Mouse (Mus musculus) heart, embryonic 13.5 days (tissue): ENCODE data around the gene Mgat5. TPM values are rescaled to one million over a fixed set of nuclear protein-coding genes. Genes with fewer than 3 reads are reported as not detected.

Experiments
- ATAC-seq: fragments of 200-750 bp; cut with Nextera tagmentation; 2 replicates; pipeline ENCODE4 v1.8.0; 2017; ENCODE audit warnings: moderate TSS enrichment; ENCODE audit not compliant: insufficient number of reproducible peaks, low FRiP score, low TSS enrichment; ENCODE audit errors: extremely low read depth
- H3K27ac ChIP-seq: fragments of 300-500 bp; sonication (generic); replicated peaks from 2 replicates; pipeline ENCODE4 v1.5.1; 2015; ENCODE audit warnings: moderate library complexity, mild to moderate bottlenecking, inconsistent platforms
- H3K27me3 ChIP-seq: fragments of 300-500 bp; sonication (generic); replicated peaks from 2 replicates; pipeline ENCODE4 v1.6.1; 2015; ENCODE audit warnings: mild to moderate bottlenecking, inconsistent platforms
- H3K36me3 ChIP-seq: fragments of 300-500 bp; sonication (generic); 2 replicates; pipeline ENCODE4 v1.6.1; 2015; ENCODE audit warnings: mild to moderate bottlenecking, inconsistent platforms
- H3K4me1 ChIP-seq: fragments of 300-500 bp; sonication (generic); 2 replicates; pipeline ENCODE4 v1.6.1; 2015; ENCODE audit warnings: inconsistent platforms
- H3K4me2 ChIP-seq: fragments of 300-500 bp; sonication (generic); 2 replicates; pipeline ENCODE4 v1.6.1; 2015; ENCODE audit warnings: inconsistent platforms, mild to moderate bottlenecking, moderate library complexity
- H3K4me3 ChIP-seq: fragments of 300-500 bp; sonication (generic); 2 replicates; pipeline ENCODE4 v1.5.1; 2015; ENCODE audit warnings: moderate library complexity, mild to moderate bottlenecking, inconsistent platforms
- H3K9ac ChIP-seq: fragments of 300-500 bp; sonication (generic); 2 replicates; pipeline ENCODE4 v1.6.1; 2015; ENCODE audit warnings: inconsistent platforms, mild to moderate bottlenecking, moderate library complexity
- H3K9me3 ChIP-seq: fragments of 300-500 bp; sonication (generic); 2 replicates; pipeline ENCODE4 v1.6.1; 2016; ENCODE audit warnings: inconsistent platforms
- WGBS: fragments of 180-500 bp; shearing (Covaris S2); methylation state at CpG from one replicate; pipeline ENCODE4 v1.1.7; 2015; ENCODE audit warnings: mixed read lengths; 5-methylcytosine and 5-hydroxymethylcytosine counted together
- polyA plus RNA-seq: library from polyadenylated mRNA; unstranded; fragments of >200 nt; fragmentation: Nextera tagmentation; extraction: Ambion mirVana; gene quantifications from 2 replicates; pipeline ENCODE4 v1.2.1, GENCODE M21; 2015

Gene Mgat5
- polyA plus RNA-seq, 1 experiment from 2014 or later: 3.4 TPM

- 68% methylated on average over 15 of the region's 15 CpGs for WGBS
- Histone ChIP-seq H3K4me1 (peaks cover 65% of the 10 kb centered on the region), H3K27ac (peak overlapping the region; percentile 51), H3K4me2 (no peak overlapping the region), H3K4me3 (no peak overlapping the region), H3K9ac (no peak overlapping the region), H3K36me3 (no peaks in the 10 kb centered on the region), H3K27me3 (no peaks in the 10 kb centered on the region), H3K9me3 (no peaks in the 10 kb centered on the region)
- no peak for ATAC-seq
Measured at GRCm38 (mm10) chr1:127242151-127242887, 37.5 kb downstream of the Mgat5 start.

DNA sequence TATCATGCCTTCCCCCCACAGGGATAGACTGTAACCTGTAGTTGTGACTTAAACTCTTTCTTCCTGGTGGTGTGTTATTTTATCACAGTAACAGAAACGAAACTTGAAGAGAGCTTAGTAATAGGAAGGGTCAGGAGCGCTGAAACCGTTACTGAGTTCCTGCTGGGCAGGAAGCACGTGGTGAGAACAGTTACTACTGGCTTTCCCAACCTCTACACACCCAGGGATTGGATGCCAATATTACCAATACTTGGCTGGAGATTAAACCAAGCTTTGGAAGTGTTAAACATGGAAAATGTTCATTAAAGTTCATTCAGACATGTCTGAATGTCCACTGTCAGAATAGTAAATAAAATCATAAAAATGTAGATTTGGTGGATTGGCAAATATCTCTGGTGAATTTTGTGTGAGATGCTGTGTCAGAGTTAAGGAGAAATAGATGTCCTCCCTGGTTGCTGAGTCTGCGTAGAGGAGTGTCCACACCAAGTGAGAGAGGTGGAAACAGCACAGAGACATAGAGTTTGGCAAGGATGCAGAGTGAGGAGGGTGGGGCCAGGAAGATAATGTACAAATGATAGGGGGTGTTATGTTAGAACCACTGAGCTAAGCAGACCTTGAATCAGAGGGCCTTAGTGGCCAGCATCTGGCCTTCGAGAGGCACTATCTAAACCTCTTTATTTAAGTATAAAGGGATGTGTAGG is 38.2 kb downstream of the Mgat5 start:
- ATAC-seq: no peak

GRCm38 (mm10) chr1:127244054-127244770 is 39.4 kb downstream of the Mgat5 start:
- Histone ChIP-seq H3K27ac (no peak overlapping the region), H3K9ac (no peak overlapping the region), H3K4me2 (no peak overlapping the region), H3K36me3 (no peaks in the 10 kb centered on the region), H3K27me3 (no peaks in the 10 kb centered on the region), H3K4me3 (no peak overlapping the region), H3K9me3 (no peaks in the 10 kb centered on the region), H3K4me1 (peaks cover 62% of the 10 kb centered on the region)
- WGBS: 67% methylated on average over 11 of the region's 11 CpGs
- no peak for ATAC-seq

More for the DNA sequence above, 38.2 kb downstream of the Mgat5 start:
- Histone ChIP-seq H3K36me3 (no peaks in the 10 kb centered on the region), H3K4me1 (peaks cover 65% of the 10 kb centered on the region), H3K9ac (no peak overlapping the region), H3K4me2 (no peak overlapping the region), H3K4me3 (no peak overlapping the region), H3K27ac (peak overlapping the region; percentile 51), H3K9me3 (no peaks in the 10 kb centered on the region), H3K27me3 (no peaks in the 10 kb centered on the region)
- WGBS: 51% methylated on average over 6 of the region's 6 CpGs

DNA sequence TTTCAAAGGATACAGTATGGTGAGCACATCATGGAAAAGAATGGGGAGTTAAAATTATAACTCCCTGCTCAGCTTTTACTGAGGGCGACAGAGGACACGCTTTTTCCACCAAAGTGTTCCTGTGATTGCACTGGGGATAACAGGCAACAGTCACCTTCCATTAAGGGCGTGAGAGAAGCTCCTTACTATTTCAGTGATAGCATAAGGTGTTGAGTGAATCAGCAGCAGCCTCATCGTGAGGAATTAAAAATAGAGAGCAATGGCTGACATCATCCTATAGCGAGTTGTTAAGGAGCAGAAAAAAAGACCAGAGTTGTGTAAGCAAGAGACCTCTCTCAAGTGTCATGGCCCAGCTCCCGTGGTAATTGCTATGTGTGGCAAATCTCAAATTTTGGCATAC is 41.3 kb downstream of the Mgat5 start:
- H3K4me3 ChIP-seq: no peak overlapping the region
- H3K27me3 ChIP-seq: no peaks in the 10 kb centered on the region
- no peak overlapping the region for H3K9ac ChIP-seq
- no peaks in the 10 kb centered on the region for H3K9me3 ChIP-seq
- peaks cover 59% of the 10 kb centered on the region for H3K4me1 ChIP-seq
- WGBS: 28% methylated on average over 6 of the region's 6 CpGs
- H3K36me3 ChIP-seq: no peaks in the 10 kb centered on the region
- no peak for ATAC-seq
- peak overlapping the region; percentile 27 for H3K4me2 ChIP-seq
- peak overlapping the region; percentile 58 for H3K27ac ChIP-seq

DNA sequence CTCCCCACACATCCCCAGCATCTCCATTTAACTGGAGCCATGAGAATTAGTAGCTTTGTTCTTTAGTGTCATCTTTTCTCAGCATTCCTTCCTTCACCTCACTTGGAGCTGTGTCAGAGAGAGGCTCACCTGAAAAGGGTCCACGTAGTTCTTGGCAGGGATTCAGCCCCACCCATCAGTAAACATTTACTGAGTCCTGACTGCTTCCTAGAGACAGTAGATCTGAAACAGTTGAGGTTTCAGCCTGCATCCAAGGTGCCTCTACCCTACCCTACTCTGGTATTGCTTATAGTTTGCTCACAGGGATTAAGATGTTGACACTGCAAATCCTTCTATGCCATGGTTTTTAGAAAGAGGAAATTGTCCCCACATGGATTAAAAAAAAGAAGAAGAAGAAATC is 43.6 kb downstream of the Mgat5 start:
- H3K4me2 ChIP-seq: no peak overlapping the region
- no peak for ATAC-seq
- H3K27ac ChIP-seq: no peak overlapping the region
- 0 out of 2 replicates have a peak, but pooled peaks cover 3% of the 10 kb centered on the region for H3K36me3 ChIP-seq
- H3K9ac ChIP-seq: no peak overlapping the region
- H3K4me3 ChIP-seq: no peak overlapping the region
- H3K27me3 ChIP-seq: no peaks in the 10 kb centered on the region
- no peaks in the 10 kb centered on the region for H3K9me3 ChIP-seq
- H3K4me1 ChIP-seq: peaks cover 50% of the 10 kb centered on the region
- 75% methylated on average over 1 of the region's 1 CpGs for WGBS

DNA sequence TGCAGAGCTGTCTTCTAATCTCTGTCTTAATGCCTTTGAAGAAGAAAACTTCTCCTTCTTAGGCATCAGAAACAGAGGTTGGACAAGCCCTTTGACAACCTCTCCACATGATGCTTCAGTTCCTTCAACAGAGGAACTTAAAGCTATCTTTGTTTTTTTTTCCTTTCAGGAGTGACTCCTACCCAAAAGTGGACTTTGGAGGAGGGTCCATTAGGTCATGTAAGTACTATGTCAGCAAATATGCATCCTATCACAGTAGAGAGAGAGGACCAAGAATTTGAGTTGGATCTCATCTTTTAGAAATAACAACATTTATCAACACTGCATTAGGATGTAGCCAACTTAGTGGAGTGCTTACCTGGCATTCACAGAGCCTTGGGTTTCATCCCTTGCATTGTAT is 44.8 kb downstream of the Mgat5 start:
- Histone ChIP-seq H3K4me3 (no peak overlapping the region), H3K27me3 (no peaks in the 10 kb centered on the region), H3K27ac (no peak overlapping the region), H3K4me1 (peaks cover 38% of the 10 kb centered on the region), H3K4me2 (no peak overlapping the region), H3K9ac (no peak overlapping the region), H3K36me3 (0 out of 2 replicates have a peak, but pooled peaks cover 3% of the 10 kb centered on the region), H3K9me3 (no peaks in the 10 kb centered on the region)
- ATAC-seq: no peak

DNA sequence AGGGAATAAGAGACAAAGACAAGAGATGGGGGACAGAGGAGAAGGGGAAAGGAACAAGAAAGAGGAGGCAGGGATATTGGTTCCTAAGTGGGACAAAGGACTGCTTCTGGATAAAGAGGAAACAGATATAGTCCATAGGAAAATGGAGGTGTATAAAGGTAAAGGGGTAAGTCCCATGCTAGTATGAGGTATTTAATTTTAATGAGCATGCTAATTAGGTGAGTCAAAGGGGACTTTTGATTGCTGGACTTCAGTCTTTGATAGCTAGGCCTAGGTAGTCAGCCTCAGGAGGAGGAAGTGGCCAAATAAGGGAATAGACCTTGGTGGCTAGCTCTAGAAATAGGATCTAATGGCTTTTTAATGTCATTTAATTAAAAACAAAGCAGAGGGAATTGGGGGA is 45.5 kb downstream of the Mgat5 start:
- no peak overlapping the region for H3K4me3 ChIP-seq
- H3K9ac ChIP-seq: no peak overlapping the region
- H3K9me3 ChIP-seq: no peaks in the 10 kb centered on the region
- peaks cover 4% of the 10 kb centered on the region; the same call in 1 of the 2 replicates for H3K36me3 ChIP-seq
- no peak overlapping the region for H3K4me2 ChIP-seq
- H3K27me3 ChIP-seq: no peaks in the 10 kb centered on the region
- H3K27ac ChIP-seq: no peak overlapping the region
- no peak for ATAC-seq
- H3K4me1 ChIP-seq: peaks cover 33% of the 10 kb centered on the region

GRCm38 (mm10) chr1:127251751-127252150 is 46.9 kb downstream of the Mgat5 start:
- Histone ChIP-seq H3K27me3 (no peaks in the 10 kb centered on the region), H3K27ac (peak overlapping the region; percentile 52), H3K4me3 (no peak overlapping the region), H3K9ac (no peak overlapping the region), H3K4me1 (peaks cover 20% of the 10 kb centered on the region), H3K36me3 (peaks cover 16% of the 10 kb centered on the region), H3K9me3 (peaks cover 4% of the 10 kb centered on the region; the same call in 1 of the 2 replicates), H3K4me2 (no peak overlapping the region)
- 43% methylated on average over 7 of the region's 7 CpGs for WGBS
- no peak for ATAC-seq

DNA sequence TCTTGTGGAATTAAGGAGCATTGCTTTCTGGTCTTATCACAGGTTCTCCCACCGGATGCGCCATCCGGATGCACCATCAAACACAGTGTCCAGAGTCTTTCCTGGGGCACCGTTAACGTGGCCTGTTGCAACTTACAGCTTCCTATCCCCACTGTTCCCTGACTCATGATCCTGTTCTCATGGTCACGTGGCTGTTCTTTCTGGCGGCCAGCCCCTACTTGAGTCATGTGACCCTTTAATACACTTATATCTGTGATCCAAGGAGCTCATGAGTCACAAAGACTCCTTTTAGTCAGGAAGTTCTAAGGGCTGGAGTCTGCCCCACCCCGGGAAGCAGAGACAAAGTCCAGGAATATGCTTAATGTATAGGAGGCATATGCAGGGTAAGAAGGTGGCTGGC is 52.2 kb downstream of the Mgat5 start:
- 82% methylated on average over 8 of the region's 8 CpGs for WGBS
- Histone ChIP-seq H3K27me3 (no peaks in the 10 kb centered on the region), H3K27ac (no peak overlapping the region), H3K9me3 (peaks cover 4% of the 10 kb centered on the region; the same call in 1 of the 2 replicates), H3K4me3 (no peak overlapping the region), H3K9ac (no peak overlapping the region), H3K4me1 (peaks cover 18% of the 10 kb centered on the region), H3K36me3 (peaks cover 15% of the 10 kb centered on the region), H3K4me2 (no peak overlapping the region)
- ATAC-seq: no peak

DNA sequence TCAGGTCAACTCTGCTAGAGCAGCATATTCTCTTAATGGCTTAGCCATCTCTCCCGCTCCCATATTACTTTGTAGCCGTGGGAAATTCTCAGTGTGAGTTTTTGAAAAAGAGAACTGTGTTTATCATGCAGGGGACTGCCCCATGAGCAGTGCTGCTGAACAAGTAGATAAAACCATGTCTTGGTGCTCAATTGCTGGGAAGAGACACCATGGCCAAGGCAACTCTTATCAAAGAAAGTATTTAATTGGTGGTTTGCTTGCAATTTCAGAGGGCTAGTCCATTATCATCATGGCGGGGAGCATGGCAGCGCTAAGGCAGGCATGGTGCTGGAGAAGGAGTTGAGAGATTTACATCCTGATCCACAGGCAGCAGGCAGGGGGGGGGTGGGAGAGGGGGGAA is 54.9 kb downstream of the Mgat5 start:
- Histone ChIP-seq H3K9ac (no peak overlapping the region), H3K27me3 (no peaks in the 10 kb centered on the region), H3K4me3 (no peak overlapping the region), H3K4me1 (peaks cover 25% of the 10 kb centered on the region), H3K9me3 (peaks cover 4% of the 10 kb centered on the region; the same call in 1 of the 2 replicates), H3K4me2 (no peak overlapping the region), H3K36me3 (peaks cover 13% of the 10 kb centered on the region), H3K27ac (no peak overlapping the region)
- no peak for ATAC-seq
- 87% methylated on average over 4 of the region's 4 CpGs for WGBS

DNA sequence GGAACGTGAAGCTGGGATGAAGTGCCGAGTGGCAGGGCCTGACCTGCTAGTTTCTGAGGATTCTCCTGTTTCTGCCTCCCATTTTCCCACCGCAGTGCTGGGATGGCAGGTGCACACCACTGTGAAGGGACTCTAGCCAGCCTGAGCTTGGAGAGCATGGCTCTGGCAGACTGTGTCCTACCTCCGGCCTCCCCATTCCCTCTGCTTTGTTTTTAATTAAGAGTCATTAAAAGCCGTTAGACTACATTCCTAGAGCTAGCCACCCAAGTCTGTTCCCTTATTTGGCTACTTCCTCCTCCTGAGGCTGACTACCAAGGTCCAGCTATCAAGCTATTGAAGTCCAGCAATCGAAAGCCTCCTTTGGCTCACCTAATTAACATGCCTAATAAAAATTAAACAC is 56.2 kb downstream of the Mgat5 start:
- ATAC-seq: no peak
- H3K9me3 ChIP-seq: 0 out of 2 replicates have a peak, but pooled peaks cover under 1% of the 10 kb centered on the region
- H3K27ac ChIP-seq: no peak overlapping the region
- H3K9ac ChIP-seq: no peak overlapping the region
- 59% methylated on average over 6 of the region's 6 CpGs for WGBS
- H3K36me3 ChIP-seq: peaks cover 6% of the 10 kb centered on the region; the same call in 1 of the 2 replicates
- H3K4me3 ChIP-seq: no peak overlapping the region
- no peak overlapping the region for H3K4me2 ChIP-seq
- no peaks in the 10 kb centered on the region for H3K27me3 ChIP-seq
- peaks cover 25% of the 10 kb centered on the region for H3K4me1 ChIP-seq
